Mouse (Mus musculus): ENCODE results near the gene 9930104L06Rik.

Gene 9930104L06Rik

GRCm38 (mm10) chr4:124959062-124959461 is 22.2 kb downstream of the 9930104L06Rik start:
- in situ Hi-C loops (cut with MboI, MseI), result no loop called here

GRCm38 (mm10) chr4:124960940-124961339 is 24.1 kb downstream of the 9930104L06Rik start:
- in situ Hi-C loops (cut with MboI, MseI), result no loop called here

GRCm38 (mm10) chr4:124962576-124962975 is 25.7 kb downstream of the 9930104L06Rik start:
- in situ Hi-C loops (cut with MboI, MseI), result no loop called here

GRCm38 (mm10) chr4:124964912-124965599 is 28.2 kb downstream of the 9930104L06Rik start:
- in situ Hi-C loops (cut with MboI, MseI), result no loop called here

- in situ Hi-C loops (cut with MboI, MseI), result no loop called here
Measured at GRCm38 (mm10) chr4:124968711-124969110, 31.9 kb downstream of the 9930104L06Rik start.

GRCm38 (mm10) chr4:124969219-124969848 is 32.5 kb downstream of the 9930104L06Rik start:
- in situ Hi-C loops (cut with MboI, MseI), result no loop called here

- in situ Hi-C loops (cut with MboI, MseI), result loop anchor here (10.0 kb wide), 2 partner anchors 805 to 875 kb away; no protein-coding TSS in a partner anchor
Measured at GRCm38 (mm10) chr4:124970194-124970593, 33.3 kb downstream of the 9930104L06Rik start.

GRCm38 (mm10) chr4:124970677-124971076 is 33.8 kb downstream of the 9930104L06Rik start:
- in situ Hi-C loops (cut with MboI, MseI), result loop anchor here (10.0 kb wide), 2 partner anchors 804 to 876 kb away; no protein-coding TSS in a partner anchor

GRCm38 (mm10) chr4:124971094-124971493 is 34.2 kb downstream of the 9930104L06Rik start:
- in situ Hi-C loops (cut with MboI, MseI), result loop anchor here (10.0 kb wide), 2 partner anchors 804 to 876 kb away; no protein-coding TSS in a partner anchor

GRCm38 (mm10) chr4:124972316-124972715 is 35.5 kb downstream of the 9930104L06Rik start:
- in situ Hi-C loops (cut with MboI, MseI), result loop anchor here (10.0 kb wide), 2 partner anchors 802 to 878 kb away; no protein-coding TSS in a partner anchor

- in situ Hi-C loops (cut with MboI, MseI), result loop anchor here (10.0 kb wide), 2 partner anchors 802 to 878 kb away; no protein-coding TSS in a partner anchor
Measured at GRCm38 (mm10) chr4:124973296-124973695, 36.4 kb downstream of the 9930104L06Rik start.

- in situ Hi-C loops (cut with MboI, MseI), result loop anchor here (10.0 kb wide), 2 partner anchors 797 to 883 kb away; no protein-coding TSS in a partner anchor
Measured at GRCm38 (mm10) chr4:124978201-124978600, 41.4 kb downstream of the 9930104L06Rik start.

- in situ Hi-C loops (cut with MboI, MseI), result no loop called here
Measured at GRCm38 (mm10) chr4:124983893-124984526, 47.2 kb downstream of the 9930104L06Rik start.

GRCm38 (mm10) chr4:124984871-124985670 is 48.2 kb downstream of the 9930104L06Rik start:
- in situ Hi-C loops (cut with MboI, MseI), result no loop called here

- in situ Hi-C loops (cut with MboI, MseI), result no loop called here
Measured at GRCm38 (mm10) chr4:124985671-124986602, 49.1 kb downstream of the 9930104L06Rik start, which contains the start of gene Rspo1. TSS of gene Rspo1 (plus strand) at chr4:124986430.

- in situ Hi-C loops (cut with MboI, MseI), result no loop called here
Measured at GRCm38 (mm10) chr4:124986739-124987710, 50.2 kb downstream of the 9930104L06Rik start.

GRCm38 (mm10) chr4:124987711-124988097 is 50.9 kb downstream of the 9930104L06Rik start:
- in situ Hi-C loops (cut with MboI, MseI), result no loop called here

- in situ Hi-C loops (cut with MboI, MseI), result no loop called here
Measured at GRCm38 (mm10) chr4:124988382-124988781, 51.5 kb downstream of the 9930104L06Rik start.

- in situ Hi-C loops (cut with MboI, MseI), result no loop called here
Measured at GRCm38 (mm10) chr4:124989787-124990253, 53.0 kb downstream of the 9930104L06Rik start.

Measured in T-helper 1 cell (primary cell).